Mouse (Mus musculus): ENCODE data around the gene Olfr449. TPM values are rescaled to one million over a fixed set of nuclear protein-coding genes. Genes with fewer than 3 reads are reported as not detected.

Olfr449 gene
- not detected in 2 replicates for total RNA-seq (2021)
- long read RNA-seq: 0 reads

GRCm38 (mm10) chr6:42834084-42834483, at the start of gene Olfr449:
Gene Olfr449 (plus strand): TSS chr6:42834384.
- DNase-seq: no peak

- no peak for DNase-seq
Observed at GRCm38 (mm10) chr6:42784793-42785192, 49.4 kb upstream of the Olfr449 start, which contains the start of gene Olfr452. Gene Olfr452 (plus strand): TSS chr6:42785093.

DNA sequence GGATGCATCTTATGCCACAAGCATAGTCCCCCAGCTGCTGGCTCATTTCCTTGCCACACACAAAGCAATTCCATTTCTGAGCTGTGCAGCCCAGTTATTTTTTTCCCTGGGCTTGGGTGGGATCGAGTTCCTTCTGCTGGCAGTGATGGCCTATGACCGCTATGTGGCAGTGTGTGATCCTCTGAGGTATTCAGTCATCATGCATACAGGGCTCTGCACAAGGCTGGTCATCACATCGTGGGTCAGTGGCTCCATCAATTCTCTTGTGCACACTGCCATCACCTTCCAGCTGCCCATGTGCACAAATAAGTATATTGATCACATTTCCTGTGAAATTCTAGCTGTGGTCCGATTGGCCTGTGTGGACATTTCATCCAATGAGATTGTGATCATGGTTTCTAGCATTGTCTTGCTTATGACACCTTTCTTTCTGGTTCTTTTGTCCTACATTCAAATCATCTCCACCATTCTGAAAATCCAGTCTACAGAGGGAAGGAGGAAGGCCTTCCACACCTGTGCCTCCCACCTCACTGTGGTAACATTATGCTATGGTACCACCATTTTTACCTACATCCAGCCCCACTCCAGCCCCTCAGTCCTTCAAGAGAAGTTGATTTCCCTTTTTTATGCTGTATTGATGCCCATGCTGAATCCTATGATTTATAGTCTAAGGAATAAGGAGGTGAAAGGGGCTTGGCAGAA, 43.8 kb upstream of the Olfr449 start:
- DNase-seq: no peak

GRCm38 (mm10) chr6:42790949-42791556, 43.1 kb upstream of the Olfr449 start:
- no peak for DNase-seq

- no peak for DNase-seq
Observed at GRCm38 (mm10) chr6:42794982-42795381, 39.2 kb upstream of the Olfr449 start.

DNA sequence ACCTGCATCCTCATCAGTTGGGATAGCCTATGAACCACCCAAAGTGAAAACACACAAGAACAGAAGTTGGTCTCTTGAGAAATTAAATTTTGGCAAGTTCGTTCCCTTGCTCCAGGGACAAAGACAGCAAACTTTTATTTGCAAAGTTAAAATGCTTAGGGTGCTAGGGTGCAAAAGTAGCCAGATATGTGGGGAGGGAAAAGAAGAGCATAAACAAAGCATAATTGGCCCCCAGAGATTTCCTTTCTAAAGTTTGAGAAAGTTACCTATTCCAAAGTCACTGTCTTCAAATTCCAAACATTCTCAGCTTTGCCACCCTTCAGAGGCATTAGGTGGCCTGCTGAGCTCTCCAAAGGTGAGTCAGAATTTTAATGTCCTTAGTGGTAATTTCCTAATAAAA, 22.5 kb upstream of the Olfr449 start, which contains the start of gene Olfr450:
Gene Olfr450, plus strand, starts transcription at position 301 of the 400 bp plus-strand sequence.
- DNase-seq: no peak

DNA sequence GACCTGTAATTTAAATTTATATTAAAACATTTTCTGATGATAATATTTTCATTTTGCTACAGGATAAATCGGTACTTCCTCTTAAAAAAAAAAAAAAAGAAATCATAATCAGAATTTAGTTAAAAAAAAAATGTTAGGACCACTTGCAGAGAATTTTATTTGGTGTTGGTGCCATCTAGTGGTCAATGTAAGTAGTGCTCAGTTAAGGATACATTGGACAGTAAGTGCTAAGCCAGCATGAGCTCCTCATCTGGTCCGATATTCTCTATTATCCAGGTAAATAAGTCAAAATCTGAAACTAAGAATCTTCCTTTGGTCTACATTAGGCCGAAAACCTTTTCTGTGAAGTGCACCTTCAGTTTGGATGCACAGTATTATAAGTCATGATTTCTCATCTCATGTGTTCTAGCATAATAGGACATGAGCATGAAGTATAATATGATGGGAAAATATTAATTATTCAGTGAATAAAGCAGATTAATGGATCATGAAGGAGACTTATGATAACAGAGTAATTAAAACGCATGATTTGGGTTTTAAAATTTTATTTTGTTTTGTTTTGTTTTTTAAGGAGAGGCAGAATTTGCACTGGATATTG, 26.1 kb downstream of the Olfr449 start:
- no peak for DNase-seq

DNA sequence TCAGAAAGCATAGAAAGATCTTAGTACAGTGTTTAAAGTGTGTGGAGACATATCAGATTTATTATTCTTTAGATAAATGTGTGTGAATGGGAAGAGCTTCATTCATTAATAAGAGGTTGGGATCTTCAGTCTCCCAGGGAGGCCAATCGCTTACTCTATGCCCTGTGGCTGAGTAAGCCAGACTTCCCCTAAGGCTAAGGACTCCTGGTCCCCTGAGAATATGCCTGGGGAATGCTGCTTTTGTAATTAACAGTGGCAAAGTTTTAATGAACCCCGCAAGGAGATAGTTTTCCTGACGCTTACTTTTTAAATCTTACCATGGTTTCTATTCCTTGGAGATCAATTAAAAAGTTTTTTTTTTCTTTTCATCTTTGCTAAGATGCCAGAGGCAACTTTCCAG, 35.5 kb downstream of the Olfr449 start:
- DNase-seq: no peak

DNA sequence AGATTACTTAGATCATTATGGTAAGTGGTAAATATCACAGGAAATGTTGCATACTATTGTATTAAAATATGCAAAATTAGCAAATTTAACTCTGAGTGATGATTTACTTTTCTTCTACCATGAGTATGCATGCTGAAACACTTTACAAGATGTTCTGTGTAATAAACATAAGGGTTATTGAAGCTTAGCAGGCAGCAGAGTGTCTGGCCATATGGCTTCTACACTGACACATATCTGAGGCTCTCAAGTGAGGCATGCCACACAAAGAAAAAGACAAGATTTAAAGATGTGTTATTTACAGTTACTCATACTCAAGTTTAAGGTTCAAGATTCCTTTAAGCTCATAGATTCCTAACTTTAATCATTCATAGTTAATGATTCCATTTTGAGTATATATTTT, 42.1 kb downstream of the Olfr449 start:
- DNase-seq: no peak

Other genes starting within 250 kb of the Olfr449 start
- not detected in 2 replicates for gene Tcaf3, start 236.7 kb upstream of the Olfr449 start, total RNA-seq (2021)
- gene Tcaf2, start 189.1 kb upstream of the Olfr449 start, total RNA-seq (2021): 10.5 and 12.2 TPM in 2 replicates
- gene Tcaf1, start 124.3 kb upstream of the Olfr449 start, total RNA-seq (2021): 72.4 and 86.5 TPM in 2 replicates
- gene Olfr453, start 95.0 kb upstream of the Olfr449 start, total RNA-seq (2021): not detected in 2 replicates
- gene Olfr38, start 78.0 kb upstream of the Olfr449 start, total RNA-seq (2021): not detected in 2 replicates
- not detected in 2 replicates for gene Olfr452, start 49.3 kb upstream of the Olfr449 start, total RNA-seq (2021)
- not detected in 2 replicates for gene Olfr450, start 22.4 kb upstream of the Olfr449 start, total RNA-seq (2021)
- gene Olfr448, start 56.1 kb downstream of the Olfr449 start, total RNA-seq (2021): not detected in 2 replicates
- gene Olfr447, start 74.5 kb downstream of the Olfr449 start, total RNA-seq (2021): not detected in 2 replicates
- gene Olfr446, start 87.0 kb downstream of the Olfr449 start, total RNA-seq (2021): not detected in 2 replicates
- not detected in 2 replicates for gene Olfr444, start 114.7 kb downstream of the Olfr449 start, total RNA-seq (2021)